Mouse (Mus musculus) MEL-GATA-1-ER (cell line): ENCODE data around the gene Rab17.

ENCODE experiments used
- DNase-seq: peaks from one replicate; pipeline ENCODE4 v3.0.0-alpha.2; 2012; ENCODE audit warnings: low read depth; ENCODE audit errors: extremely low read depth

The Rab17 gene

DNA sequence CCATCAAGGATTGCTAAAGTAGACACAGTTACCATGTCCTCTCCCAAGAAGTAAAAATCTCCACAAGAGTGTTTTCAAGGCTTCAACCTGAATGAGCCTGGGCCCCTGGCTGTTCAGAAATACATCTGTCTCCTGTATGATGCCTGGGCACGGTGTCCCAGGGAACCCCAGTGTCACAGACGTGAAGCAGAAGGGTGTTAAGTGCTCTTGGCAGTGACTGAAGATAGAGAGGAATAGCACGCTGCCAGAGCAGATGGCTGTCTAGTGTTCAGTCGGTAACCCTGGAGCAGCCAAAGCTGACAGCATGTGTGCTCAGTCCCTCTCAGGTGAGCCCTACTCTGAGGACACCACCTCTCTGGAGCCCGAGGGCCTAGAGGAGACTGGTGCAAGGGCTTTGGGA is 36.5 kb downstream of the Rab17 start:
- no peak for DNase-seq

DNA sequence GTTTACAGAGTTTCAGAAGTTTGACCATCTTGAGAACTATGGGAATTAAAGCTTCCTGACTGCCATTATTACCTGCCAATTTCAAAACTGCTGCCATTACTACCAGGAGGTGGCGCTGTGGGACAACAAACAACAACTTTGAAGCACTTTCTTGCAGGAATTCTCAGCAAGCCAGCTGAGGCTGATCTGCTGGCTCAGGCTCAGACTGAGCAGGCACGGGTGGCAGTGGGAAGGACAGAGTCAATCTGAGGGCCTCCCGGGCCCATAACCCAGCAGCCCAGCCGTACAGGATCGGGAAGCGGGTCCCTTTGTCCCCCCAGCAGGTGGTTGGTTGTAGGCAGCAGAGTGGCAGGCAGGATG is 40.9 kb downstream of the Rab17 start:
- DNase-seq = peak; percentile 14

DNA sequence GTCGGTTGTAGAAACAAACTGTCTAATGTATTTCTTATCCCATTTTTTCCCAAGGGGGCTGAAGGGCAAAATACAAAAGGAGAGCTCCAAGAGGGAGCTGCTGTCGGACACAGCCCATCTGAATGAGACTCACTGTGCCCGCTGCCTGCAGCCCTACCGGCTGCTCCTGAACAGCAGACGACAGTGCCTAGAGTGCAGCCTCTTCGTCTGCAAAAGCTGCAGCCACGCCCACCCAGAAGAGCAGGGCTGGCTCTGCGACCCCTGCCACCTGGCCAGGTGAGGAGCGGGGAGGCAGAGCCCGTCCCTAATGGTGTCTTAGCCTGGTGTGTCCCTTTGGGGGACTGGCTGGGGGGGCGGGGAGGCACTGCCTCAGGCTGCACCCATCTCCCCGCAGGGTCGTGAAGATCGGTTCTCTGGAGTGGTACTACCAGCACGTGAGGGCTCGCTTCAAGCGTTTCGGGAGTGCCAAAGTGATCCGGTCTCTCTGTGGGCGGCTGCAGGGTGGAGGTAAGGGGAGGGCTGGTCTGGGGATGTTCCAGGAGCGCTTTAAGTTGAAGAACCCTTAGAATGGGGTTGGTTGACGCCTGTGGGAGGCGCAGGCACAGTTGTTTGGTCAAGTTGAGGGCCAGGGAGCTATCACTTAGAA is 41.4 kb downstream of the Rab17 start:
- DNase-seq = no peak

DNA sequence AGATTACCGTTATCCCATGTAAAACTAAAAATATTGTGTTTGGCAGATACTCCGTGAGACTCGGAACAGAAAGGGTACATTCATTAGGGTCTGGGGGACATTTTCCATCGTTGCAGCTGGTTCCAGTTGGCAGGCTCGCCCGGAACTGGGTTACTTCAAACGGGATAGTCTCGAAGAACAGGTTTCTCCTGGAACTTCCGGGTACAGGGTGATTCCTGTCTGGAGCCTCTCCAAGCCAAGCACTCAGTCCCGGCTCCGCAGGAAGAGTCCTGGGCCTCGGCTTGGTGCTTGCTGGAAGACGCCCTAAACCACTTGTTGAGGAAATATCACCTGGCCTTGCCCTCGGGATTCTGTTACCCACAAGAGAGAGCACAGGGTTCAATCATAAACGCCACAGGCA is 42.2 kb downstream of the Rab17 start:
- DNase-seq = no peak

DNA sequence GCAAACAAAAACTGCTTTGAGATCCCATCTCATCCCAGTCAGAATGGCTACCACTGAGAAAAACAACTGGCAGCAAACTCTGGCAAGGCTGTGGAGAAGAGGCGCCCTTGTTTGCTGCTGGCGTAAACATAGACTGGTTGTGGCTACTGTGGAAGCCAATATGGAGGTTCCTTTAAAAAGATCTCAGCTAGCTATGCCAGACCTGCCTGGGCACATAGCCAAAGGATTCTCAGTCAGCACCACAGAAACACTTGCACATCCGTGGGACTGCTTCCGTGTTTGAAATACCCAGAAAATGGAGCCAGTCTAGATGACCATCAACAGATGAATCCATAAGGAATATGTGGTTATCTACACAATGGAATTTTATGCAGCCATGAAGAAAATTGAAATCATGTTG is 43.4 kb downstream of the Rab17 start:
- DNase-seq = no peak

DNA sequence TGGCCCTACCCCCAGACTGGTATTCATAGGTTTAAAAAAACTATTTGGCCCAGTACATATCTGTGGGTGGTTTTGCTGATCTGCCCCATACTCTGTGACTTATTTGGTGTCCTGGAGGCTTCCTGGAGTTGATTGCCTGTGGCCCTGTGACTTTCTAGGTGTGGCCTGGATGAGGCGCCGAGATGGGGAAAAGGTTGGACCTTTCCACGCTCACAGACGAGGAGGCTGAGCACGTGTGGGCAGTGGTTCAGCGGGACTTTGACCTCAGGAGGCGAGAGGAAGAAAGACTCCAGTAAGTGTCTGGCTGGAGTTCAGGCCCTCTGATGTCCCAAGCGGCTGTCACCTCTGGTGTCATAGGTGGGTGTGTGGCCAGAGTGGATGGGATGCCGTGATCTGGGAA is 47.8 kb downstream of the Rab17 start:
- no peak for DNase-seq

DNA sequence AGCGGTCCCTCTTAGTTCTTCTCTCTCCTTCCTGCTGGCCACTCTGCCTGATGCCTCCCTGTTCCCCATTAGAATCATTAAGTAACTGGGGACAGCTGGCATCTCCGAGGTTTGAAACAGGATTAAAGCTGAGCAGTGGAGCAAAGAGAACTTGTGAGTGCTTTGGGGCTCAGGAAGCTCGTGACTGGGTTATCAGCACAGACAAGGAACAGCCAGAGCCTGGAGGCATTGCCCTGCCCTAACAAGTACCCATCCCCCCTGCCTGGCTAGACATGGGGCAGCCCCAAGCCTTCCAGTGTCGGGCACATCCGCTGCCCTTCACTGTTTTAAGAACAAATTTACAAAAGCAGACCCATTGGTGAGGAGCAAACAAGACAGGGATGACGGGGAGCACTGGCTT is 52.0 kb downstream of the Rab17 start:
- no peak for DNase-seq

DNA sequence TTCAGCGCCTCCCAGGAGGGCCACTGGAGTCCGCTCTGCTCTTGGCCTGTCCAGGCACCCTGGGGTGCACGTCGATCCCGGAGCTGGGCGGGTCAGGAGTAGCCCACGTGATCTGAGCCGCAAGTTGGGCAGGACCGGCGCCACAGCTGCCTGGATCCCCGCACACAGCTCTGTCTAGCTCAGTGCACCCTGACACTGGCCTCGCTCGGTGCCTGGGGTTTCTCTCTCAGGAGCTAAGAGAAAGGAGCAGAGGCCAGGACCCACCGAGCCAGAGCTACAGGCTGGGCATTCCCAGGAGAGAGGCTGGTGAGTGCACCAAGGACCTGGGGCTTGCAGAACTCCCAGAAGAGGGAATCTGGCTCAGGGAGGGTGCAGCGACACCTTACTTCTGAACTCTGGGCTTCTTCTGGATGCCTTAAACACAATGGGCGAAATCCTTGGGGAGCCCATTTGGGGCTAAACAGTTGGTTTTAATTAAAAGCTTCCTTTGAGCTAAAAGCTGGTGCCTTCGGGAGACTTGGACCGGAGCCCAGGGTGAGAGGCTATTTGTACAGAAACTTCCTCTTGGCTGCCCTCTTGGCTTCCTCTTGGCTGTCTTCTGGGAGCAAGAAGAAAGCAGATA is 54.4 kb downstream of the Rab17 start, which contains the start of gene Mlph:
Mlph (plus strand) TSS at position 138 of the 622 bp plus-strand sequence.
- DNase-seq = no peak

DNA sequence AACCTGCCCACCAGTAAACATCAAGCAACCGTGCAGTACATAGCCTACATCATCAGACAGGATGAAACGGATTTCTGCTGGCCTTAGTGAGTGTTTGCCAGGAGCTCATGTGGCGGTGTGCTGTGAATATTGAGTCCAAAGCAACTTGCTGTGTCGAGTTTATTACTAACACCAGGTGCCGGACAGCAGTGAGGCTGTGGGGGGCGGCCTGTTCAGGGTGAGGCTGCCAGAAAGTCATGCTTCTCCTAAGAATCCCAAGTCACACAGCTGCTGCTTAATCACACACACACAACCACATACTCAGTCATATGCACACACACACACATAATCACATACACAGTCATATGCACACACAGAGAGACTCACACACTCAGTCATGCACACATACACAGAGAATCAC is 56.2 kb downstream of the Rab17 start:
- no peak for DNase-seq

DNA sequence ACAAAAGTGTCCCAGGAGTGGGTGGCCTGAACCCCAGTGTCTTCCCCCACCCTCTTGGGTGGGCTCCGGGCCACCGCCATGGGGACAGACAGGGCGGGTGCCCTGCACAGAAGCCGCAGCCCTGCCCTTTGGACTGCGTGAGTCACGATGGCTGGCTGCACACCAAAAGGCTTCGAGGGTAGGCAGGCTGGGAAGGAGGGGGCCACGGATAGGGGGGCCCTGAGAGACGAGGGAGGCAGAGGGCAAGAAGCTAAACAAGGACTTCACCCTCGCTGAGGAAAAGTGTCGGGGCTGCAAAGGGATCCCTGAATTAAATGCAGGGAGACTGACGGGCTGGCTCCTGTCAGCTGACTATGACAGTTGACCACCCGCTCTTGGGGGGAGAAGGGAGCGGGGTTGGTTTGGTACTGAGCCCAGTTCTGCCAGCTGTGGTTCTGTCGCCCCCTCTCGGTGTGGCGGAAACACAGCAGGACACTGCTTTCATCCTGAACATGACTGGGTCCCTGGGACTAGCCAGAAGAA is 59.8 kb downstream of the Rab17 start:
- no peak for DNase-seq

DNA sequence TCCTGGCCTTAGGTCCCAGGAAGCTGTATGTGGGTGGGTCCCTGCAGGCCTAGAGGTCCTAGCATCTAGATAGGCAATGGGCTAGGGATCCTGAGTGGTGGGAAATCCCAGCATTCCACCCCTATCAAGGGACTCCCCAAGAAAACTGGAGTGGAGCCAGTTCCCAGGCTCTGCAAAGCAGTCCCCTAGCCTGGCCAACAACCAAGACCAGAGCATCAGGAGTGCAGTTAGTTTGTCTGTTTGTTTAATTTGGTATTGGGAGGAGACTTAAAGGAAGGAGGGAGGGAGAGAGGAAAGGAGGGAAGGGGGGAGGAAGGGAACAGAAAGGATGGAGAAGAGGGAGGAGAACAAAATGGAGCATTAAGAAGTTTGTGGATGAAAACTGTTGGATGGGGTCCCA is 60.3 kb downstream of the Rab17 start:
- DNase-seq = no peak
